Mouse (Mus musculus): ENCODE data around the gene Fgd3. TPM values are rescaled to one million over a fixed set of nuclear protein-coding genes. Genes with fewer than 3 reads are reported as not detected.

Gene Fgd3
- polyA plus RNA-seq, 1 experiment: 4.1 TPM

GRCm38 (mm10) chr13:49309501-49309900 is 10.6 kb downstream of the Fgd3 start:
- Histone ChIP-seq H3K4me3 (replicated peaks; ENCODE audit: extremely low read depth, low read depth, low read length) (no peak overlapping the region), H3K4me1 (ENCODE audit: control insufficient read depth, insufficient read depth, low read length) (peaks cover 2% of the 10 kb centered on the region; the same call in 1 of the 2 replicates)
- DNase-seq: no peak
- TF ChIP-seq POLR2A (IDR thresholded peaks at IDR 0.05; ENCODE audit: borderline replicate concordance, extremely low read depth, low read depth, low read length) (no peak), CTCF (IDR thresholded peaks at IDR 0.05; ENCODE audit: insufficient read depth, low read length) (no peak)
- WGBS: 66% methylated on average over 1 of the region's 1 CpGs

GRCm38 (mm10) chr13:49308861-49309403 is 11.2 kb downstream of the Fgd3 start:
- 65% methylated on average over 16 of the region's 16 CpGs for WGBS
- TF ChIP-seq POLR2A (IDR thresholded peaks at IDR 0.05; ENCODE audit: borderline replicate concordance, extremely low read depth, low read depth, low read length): no peak
- TF ChIP-seq CTCF (IDR thresholded peaks at IDR 0.05; ENCODE audit: insufficient read depth, low read length): no peak
- Histone ChIP-seq H3K4me1 (ENCODE audit: control insufficient read depth, insufficient read depth, low read length) (peaks cover 2% of the 10 kb centered on the region; the same call in 1 of the 2 replicates), H3K4me3 (replicated peaks; ENCODE audit: extremely low read depth, low read depth, low read length) (peak overlapping the region; percentile 51)
- DNase-seq: peak; percentile 13

GRCm38 (mm10) chr13:49308206-49308605 is 11.9 kb downstream of the Fgd3 start:
- Histone ChIP-seq H3K4me1 (ENCODE audit: control insufficient read depth, insufficient read depth, low read length) (peaks cover 2% of the 10 kb centered on the region; the same call in 1 of the 2 replicates), H3K4me3 (replicated peaks; ENCODE audit: extremely low read depth, low read depth, low read length) (peak overlapping the region; percentile 42)
- 85% methylated on average over 4 of the region's 4 CpGs for WGBS
- DNase-seq: no peak
- TF ChIP-seq CTCF (IDR thresholded peaks at IDR 0.05; ENCODE audit: insufficient read depth, low read length) (no peak), POLR2A (IDR thresholded peaks at IDR 0.05; ENCODE audit: borderline replicate concordance, extremely low read depth, low read depth, low read length) (no peak)

GRCm38 (mm10) chr13:49307311-49307969 is 12.7 kb downstream of the Fgd3 start:
- peak overlapping the region; percentile 4 for H3K4me3 ChIP-seq (replicated peaks; ENCODE audit: extremely low read depth, low read depth, low read length)
- TF ChIP-seq POLR2A (IDR thresholded peaks at IDR 0.05; ENCODE audit: borderline replicate concordance, extremely low read depth, low read depth, low read length) (no peak), CTCF (IDR thresholded peaks at IDR 0.05; ENCODE audit: insufficient read depth, low read length) (no peak)
- peak; percentile 38 for DNase-seq
- peaks cover 2% of the 10 kb centered on the region; the same call in 1 of the 2 replicates for H3K4me1 ChIP-seq (ENCODE audit: control insufficient read depth, insufficient read depth, low read length)
- 7% methylated on average over 10 of the region's 10 CpGs for WGBS

- 24% methylated on average over 7 of the region's 7 CpGs for WGBS
- DNase-seq: peak; percentile 8
- TF ChIP-seq CTCF (IDR thresholded peaks at IDR 0.05; ENCODE audit: insufficient read depth, low read length) (no peak), POLR2A (IDR thresholded peaks at IDR 0.05; ENCODE audit: borderline replicate concordance, extremely low read depth, low read depth, low read length) (no peak)
- Histone ChIP-seq H3K4me3 (replicated peaks; ENCODE audit: extremely low read depth, low read depth, low read length) (peak overlapping the region; percentile 4), H3K4me1 (ENCODE audit: control insufficient read depth, insufficient read depth, low read length) (peaks cover 2% of the 10 kb centered on the region; the same call in 1 of the 2 replicates)
Observed at GRCm38 (mm10) chr13:49306771-49307310, 13.3 kb downstream of the Fgd3 start.

GRCm38 (mm10) chr13:49300771-49301170 is 19.3 kb downstream of the Fgd3 start:
- TF ChIP-seq POLR2A (IDR thresholded peaks at IDR 0.05; ENCODE audit: borderline replicate concordance, extremely low read depth, low read depth, low read length) (no peak), CTCF (IDR thresholded peaks at IDR 0.05; ENCODE audit: insufficient read depth, low read length) (no peak)
- H3K4me3 ChIP-seq (replicated peaks; ENCODE audit: extremely low read depth, low read depth, low read length): no peak overlapping the region
- H3K4me1 ChIP-seq (ENCODE audit: control insufficient read depth, insufficient read depth, low read length): no peaks in the 10 kb centered on the region; the same call in 1 of the 2 replicates
- no peak for DNase-seq
- 88% methylated on average over 1 of the region's 1 CpGs for WGBS

- peak; percentile 13 for DNase-seq
- WGBS: 57% methylated on average over 14 of the region's 14 CpGs
- H3K4me1 ChIP-seq (ENCODE audit: control insufficient read depth, insufficient read depth, low read length): no peaks in the 10 kb centered on the region; the same call in 1 of the 2 replicates
- TF ChIP-seq CTCF (IDR thresholded peaks at IDR 0.05; ENCODE audit: insufficient read depth, low read length) (no peak), POLR2A (IDR thresholded peaks at IDR 0.05; ENCODE audit: borderline replicate concordance, extremely low read depth, low read depth, low read length) (no peak)
- no peak overlapping the region for H3K4me3 ChIP-seq (replicated peaks; ENCODE audit: extremely low read depth, low read depth, low read length)
Observed at GRCm38 (mm10) chr13:49298514-49299381, 21.4 kb downstream of the Fgd3 start.

- Histone ChIP-seq H3K4me1 (ENCODE audit: control insufficient read depth, insufficient read depth, low read length) (no peaks in the 10 kb centered on the region; the same call in 1 of the 2 replicates), H3K4me3 (replicated peaks; ENCODE audit: extremely low read depth, low read depth, low read length) (no peak overlapping the region)
- 78% methylated on average over 7 of the region's 7 CpGs for WGBS
- no peak for DNase-seq
- TF ChIP-seq POLR2A (IDR thresholded peaks at IDR 0.05; ENCODE audit: borderline replicate concordance, extremely low read depth, low read depth, low read length) (no peak), CTCF (IDR thresholded peaks at IDR 0.05; ENCODE audit: insufficient read depth, low read length) (no peak)
Observed at GRCm38 (mm10) chr13:49296270-49296669, 23.8 kb downstream of the Fgd3 start.

- TF ChIP-seq CTCF (IDR thresholded peaks at IDR 0.05; ENCODE audit: insufficient read depth, low read length) (no peak), POLR2A (IDR thresholded peaks at IDR 0.05; ENCODE audit: borderline replicate concordance, extremely low read depth, low read depth, low read length) (no peak)
- no peak overlapping the region for H3K4me3 ChIP-seq (replicated peaks; ENCODE audit: extremely low read depth, low read depth, low read length)
Observed at GRCm38 (mm10) chr13:49294108-49294507, 26.0 kb downstream of the Fgd3 start.

More at GRCm38 (mm10) chr13:49294108-49294507, 26.0 kb downstream of the Fgd3 start:
- no peaks in the 10 kb centered on the region; the same call in 1 of the 2 replicates for H3K4me1 ChIP-seq (ENCODE audit: control insufficient read depth, insufficient read depth, low read length)
- 70% methylated on average over 9 of the region's 9 CpGs for WGBS
- no peak for DNase-seq

Data from lung, adult 2 months (tissue).